Mouse (Mus musculus) adrenal gland, adult (tissue): ENCODE measurements around the gene Mrm2.
"Not testable (repeated sequence)": the region's sequence is repeated elsewhere in the genome, so short reads cannot be mapped to it uniquely, and the experiment has no call there.

Experiments
- DNase-seq, 2 experiments: peaks; one replicate each; pipeline ENCODE4 v3.0.0; 2022 to 2023; ENCODE audit warnings: low spot score in 1 of 2; ENCODE audit not compliant: inconsistent age in 2 of 2

Mrm2 gene

GRCm38 (mm10) chr5:140331615-140332512, at the start of gene Mrm2:
Gene Mrm2 (minus strand): TSS chr5:140331898.
- peak; percentile 87 to 95 for DNase-seq

DNA sequence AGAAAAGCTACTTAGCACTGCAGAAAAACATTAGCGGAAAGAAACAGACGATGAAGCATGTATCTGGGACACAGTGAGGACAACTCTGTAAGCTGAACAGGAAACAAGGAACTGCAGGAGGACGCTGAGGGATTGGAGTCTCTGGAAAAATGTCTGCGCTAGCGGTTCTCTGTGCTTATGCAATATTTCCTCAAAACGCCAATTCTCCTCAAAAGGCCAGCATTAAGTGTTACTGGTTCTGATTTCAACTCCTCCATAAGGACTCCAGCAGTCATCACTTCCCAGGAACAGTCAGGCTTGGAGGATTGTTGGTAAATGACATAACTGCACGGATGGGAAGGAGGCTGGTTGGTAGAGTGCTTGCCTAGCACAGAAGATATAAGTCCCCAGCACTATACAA, 49.5 kb upstream of the Mrm2 start:
- no peak for DNase-seq

DNA sequence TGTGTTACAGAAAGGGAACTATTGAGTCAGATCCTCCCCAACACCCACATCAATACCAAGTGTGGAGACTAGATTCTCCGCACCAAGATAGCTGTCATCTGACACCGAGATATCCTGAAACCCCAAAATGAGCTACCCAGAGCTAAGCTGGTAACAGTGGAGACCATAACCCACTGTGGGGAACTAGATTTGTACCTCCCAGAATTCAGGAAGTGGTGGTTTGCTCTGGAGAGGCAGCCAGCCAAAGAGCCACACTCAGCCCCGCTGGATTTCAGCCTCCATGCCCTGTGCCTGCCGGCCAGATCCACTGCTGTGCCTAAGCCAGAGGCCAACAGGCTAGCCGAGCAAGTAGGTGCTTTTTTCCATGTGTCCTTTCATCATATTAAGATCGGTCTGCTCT, 47.6 kb upstream of the Mrm2 start:
- no peak for DNase-seq

GRCm38 (mm10) chr5:140378121-140378853, 46.6 kb upstream of the Mrm2 start:
- no peak for DNase-seq

DNA sequence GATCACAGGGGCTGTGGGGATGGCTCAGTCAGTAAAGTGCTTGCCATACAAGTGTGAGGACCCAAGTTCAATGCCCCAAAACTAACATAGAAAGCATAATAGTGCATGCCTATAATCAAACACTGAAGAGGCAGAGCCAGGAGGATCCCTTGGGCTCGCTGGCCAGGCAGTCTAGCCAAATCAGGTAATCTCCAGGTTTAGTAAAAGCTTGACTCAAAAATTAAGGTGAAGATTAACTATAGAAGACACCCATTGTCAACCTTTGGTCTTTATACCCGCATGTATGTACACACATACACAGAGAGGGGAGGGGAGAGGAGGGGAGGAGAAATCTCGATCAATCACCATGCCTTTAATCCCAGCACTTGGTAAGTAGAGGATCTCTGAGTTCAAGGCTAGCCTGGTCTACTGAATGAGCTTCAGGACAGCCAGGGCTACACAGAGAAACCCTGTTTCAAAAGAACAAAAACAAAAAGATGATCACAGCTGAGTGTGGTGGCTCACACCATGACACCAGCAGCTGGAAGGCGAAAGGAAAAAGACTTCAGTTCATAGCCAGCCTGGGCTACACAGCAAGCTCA, 43.6 kb upstream of the Mrm2 start:
- DNase-seq, result no peak

DNA sequence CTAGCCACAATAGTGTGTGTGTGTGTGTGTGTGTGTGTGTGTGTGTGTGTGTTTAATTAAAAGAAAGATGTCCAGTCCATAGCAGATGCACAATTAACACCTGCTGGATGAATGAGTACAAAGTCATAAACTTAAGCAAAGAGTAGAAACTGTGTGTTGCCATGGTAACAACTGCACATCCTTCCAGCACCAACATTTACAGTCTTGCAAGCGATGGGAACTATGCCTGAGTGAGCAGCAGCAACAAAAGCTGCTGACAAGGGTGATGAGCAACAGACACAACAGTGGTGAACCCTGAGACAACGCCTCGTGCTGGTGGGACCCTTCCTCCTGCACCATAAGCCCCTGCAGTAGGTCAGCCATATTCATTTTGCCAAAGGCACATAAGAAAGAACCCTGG, 42.5 kb upstream of the Mrm2 start:
- DNase-seq, result no peak

DNA sequence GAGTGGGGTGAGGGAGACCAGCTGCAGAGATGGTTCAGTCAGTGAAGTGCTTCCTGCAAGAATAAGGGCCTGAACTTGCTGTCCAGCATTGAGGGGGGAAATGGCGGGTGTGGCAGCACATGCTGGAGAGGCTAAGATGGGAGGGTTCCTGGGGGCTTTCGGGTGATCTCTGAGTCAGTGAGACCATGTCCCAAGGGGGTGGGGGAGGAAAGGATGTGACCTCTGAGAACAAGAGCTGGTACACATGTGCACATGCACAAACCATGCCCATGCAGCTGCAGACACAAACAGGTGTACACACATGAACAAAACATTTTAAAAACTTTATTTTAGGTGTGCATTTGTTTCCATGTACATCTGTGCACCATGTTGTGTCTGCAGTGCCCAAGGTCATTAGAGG, 42.0 kb upstream of the Mrm2 start:
- DNase-seq, result no peak

- no peak for DNase-seq
Observed at GRCm38 (mm10) chr5:140371671-140372070, 40.0 kb upstream of the Mrm2 start.

DNA sequence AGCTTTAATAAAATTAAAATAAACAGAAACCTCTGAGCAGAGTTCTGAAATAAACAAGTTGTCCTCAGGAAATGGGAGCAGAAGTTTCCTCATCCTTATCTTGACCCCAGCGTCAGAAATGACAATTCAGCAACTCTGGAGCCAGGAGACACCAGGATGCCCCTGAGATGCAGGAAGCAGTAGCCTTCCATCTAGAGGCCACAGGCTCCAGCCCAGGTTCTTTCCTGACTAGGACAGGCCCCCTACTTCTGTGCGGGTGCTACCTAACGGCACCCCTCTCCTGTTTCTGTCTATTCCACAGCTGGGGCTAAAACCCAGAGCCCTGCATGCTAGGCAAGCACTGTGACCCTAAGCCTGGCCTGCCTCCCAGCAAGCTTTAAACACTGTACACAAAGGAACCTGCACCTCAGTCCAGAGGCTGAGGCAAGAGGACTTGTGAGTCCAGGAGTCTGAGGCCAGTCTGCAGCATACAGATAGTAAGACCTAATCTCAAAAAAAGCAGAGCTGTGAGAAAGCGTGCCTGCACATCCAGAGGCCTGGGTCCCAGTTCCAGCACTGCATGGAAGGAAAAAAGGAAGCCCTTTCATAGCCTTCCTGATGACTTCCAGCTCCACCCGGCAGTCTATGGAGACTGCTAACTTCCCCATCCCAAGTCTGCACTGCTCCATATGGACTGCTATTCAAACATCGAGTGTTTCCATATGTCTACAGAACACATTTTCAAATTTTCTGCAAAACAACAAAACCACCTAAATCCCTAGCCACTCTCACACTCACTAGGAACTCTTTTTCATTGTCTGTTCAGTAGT, 39.0 kb upstream of the Mrm2 start:
- DNase-seq, result peak; percentile 27 to 56

DNA sequence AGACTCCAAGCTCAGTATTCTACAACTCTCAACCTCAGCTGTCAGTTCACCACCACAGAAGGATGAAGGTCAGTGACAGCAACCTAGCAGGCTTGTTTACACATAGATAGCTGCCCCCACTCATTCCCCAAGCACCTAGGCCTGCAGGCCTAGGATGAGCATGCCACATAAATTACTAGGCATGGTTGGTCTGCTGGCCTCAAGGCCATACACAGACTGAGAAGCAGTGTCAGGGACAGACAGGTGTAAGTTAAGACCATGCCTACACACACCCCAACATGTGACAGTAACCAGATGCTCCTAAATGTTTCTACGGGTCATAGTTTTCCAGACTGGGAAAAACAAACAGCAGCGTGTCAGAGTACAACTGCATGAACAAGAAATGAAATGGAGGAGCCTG, 37.8 kb upstream of the Mrm2 start:
- DNase-seq, result no peak

DNA sequence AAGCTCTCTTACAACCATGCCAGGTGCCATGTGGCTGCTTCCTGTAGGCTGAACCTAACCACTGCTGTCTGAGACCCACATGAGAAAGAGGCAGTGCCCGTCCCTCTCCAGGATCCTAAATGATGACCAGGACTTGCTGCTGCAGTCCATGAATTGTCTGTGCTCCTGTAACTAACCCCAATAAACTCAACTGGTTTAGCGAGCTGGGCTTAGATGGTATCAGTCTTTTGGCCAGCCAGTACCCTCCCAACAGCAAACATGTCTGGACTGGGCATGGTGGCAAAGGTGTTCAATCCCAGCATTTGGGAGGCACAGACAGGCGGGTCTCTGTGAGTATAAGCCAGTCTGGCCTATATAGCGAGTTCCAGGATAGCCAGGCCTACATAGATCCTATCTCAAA, 37.2 kb upstream of the Mrm2 start:
- no peak for DNase-seq

- DNase-seq, result not testable (repeated sequence)
Observed at GRCm38 (mm10) chr5:140368126-140368525, 36.4 kb upstream of the Mrm2 start.

- no peak for DNase-seq
Observed at GRCm38 (mm10) chr5:140364415-140364814, 32.7 kb upstream of the Mrm2 start.

GRCm38 (mm10) chr5:140359930-140360674, 28.4 kb upstream of the Mrm2 start:
- DNase-seq, result no peak

GRCm38 (mm10) chr5:140357466-140357865, 25.8 kb upstream of the Mrm2 start:
- DNase-seq, result no peak

DNA sequence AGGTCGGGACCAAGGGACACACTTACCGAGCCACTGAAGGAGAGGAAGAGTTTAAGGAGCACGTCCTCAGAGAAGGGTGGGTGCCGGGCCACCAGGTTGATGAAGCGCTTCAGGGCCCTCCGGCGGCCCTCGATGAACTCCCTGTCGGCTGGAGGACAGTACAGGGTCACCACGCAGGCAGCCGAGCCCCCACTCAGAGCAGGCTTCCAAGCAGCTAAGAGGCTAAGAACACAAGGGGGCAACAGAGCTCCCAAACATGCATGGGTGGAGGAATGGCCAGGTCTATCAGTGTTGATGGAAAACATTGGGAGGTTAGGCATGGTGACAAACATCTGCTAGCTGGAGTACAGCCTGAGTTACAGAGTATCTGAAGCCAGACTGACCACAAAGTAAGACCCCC, 24.2 kb upstream of the Mrm2 start:
- DNase-seq, result no peak

DNA sequence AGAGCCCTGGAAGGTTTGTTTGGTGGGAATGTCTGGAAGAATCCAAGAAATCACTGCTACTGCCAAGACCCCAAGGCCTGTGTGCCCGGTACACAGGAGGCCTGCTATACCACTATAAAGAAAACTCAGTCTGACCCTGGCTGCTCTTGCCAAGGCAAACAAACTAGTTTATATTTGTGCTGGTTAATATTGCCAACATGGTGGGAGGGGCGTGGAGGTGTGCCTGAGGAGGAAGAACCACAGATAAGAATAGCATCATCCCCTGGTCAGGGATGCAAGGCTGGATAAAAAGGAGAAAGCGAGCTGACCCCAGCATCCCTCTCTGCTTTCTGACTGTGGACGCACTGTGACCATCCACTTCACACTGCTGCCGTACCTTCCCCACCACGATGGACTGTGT, 20.7 kb upstream of the Mrm2 start:
- DNase-seq, result no peak

GRCm38 (mm10) chr5:140350731-140351497, 19.2 kb upstream of the Mrm2 start:
- DNase-seq, result no peak

- no peak for DNase-seq
Observed at GRCm38 (mm10) chr5:140349882-140350281, 18.2 kb upstream of the Mrm2 start.

- DNase-seq, result peak; percentile 43 to 72
Observed at GRCm38 (mm10) chr5:140346050-140346449, 14.4 kb upstream of the Mrm2 start.
